In the genomic region with DNA sequence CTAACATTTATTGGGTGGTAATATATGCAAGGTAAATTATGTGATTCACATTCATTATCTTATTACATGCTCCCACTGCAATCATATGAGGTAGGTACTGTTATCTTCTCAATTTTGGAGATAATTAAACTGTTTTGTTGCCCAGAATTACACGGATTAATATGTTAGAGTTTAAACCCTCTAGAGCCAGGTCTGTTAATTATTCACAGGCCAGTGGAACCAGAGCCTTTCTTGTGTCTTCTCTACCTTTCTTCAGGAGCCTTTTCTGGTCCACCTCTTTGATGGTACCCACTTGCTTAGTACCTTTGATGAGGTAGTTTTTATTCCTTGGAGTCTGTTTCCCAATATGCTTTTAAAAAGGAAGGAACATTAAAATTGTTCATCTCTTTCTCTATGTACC, we compare ENCODE assay signal across 31 mouse cellular contexts.
"Had no signal": no experiment of that assay in that cellular context is flagged by ENCODE, and none has a peak within 500 bp of the region (broad histone marks: within the 10 kb centered on the region; RNA-seq: fewer than 3 reads in every experiment).

No protein-coding gene starts in this region.

- H3K27me3 ChIP-seq: heart, embryonic 12.5 days; heart, embryonic 13.5 days; heart, embryonic 15.5 days; hindbrain, embryonic 12.5 days; hindbrain, embryonic 13.5 days; hindbrain, embryonic 15.5 days; intestine, embryonic 15.5 days; kidney, embryonic 15.5 days had no signal

- H3K27ac ChIP-seq: heart, adult 2 months; heart, embryonic 10.5 days; heart, embryonic 13.5 days; heart, embryonic 15.5 days; hindbrain, embryonic 10.5 days; hindbrain, embryonic 12.5 days; hindbrain, embryonic 13.5 days; hindbrain, embryonic 14.5 days; hindbrain, embryonic 15.5 days; hindbrain, postnatal 0 days; intestine, embryonic 15.5 days; kidney, embryonic 15.5 days; kidney, postnatal 0 days; layer of hippocampus, adult 2 months; left cerebral cortex, adult 2 months had no signal

- H3K4me3 ChIP-seq: heart, adult 2 months; heart, embryonic 10.5 days; heart, embryonic 12.5 days; heart, embryonic 13.5 days; heart, embryonic 15.5 days; hindbrain, embryonic 10.5 days; hindbrain, embryonic 12.5 days; hindbrain, embryonic 13.5 days; hindbrain, embryonic 15.5 days; intestine, embryonic 15.5 days; kidney, embryonic 15.5 days; layer of hippocampus, adult 2 months; left cerebral cortex, adult 2 months had no signal

- H3K9ac ChIP-seq: heart, embryonic 12.5 days; heart, embryonic 13.5 days; heart, embryonic 15.5 days; hindbrain, embryonic 12.5 days; hindbrain, embryonic 13.5 days; hindbrain, embryonic 14.5 days; hindbrain, embryonic 15.5 days; intestine, embryonic 15.5 days; kidney, embryonic 15.5 days had no signal

- H3K4me1 ChIP-seq: heart, embryonic 10.5 days; heart, embryonic 12.5 days; heart, embryonic 13.5 days; heart, embryonic 15.5 days; intestine, embryonic 15.5 days; kidney, embryonic 15.5 days had no signal

- H3K4me2 ChIP-seq: heart, embryonic 11.5 days; heart, embryonic 12.5 days; heart, embryonic 13.5 days; heart, embryonic 15.5 days; hindbrain, embryonic 12.5 days; hindbrain, embryonic 13.5 days; hindbrain, embryonic 14.5 days; hindbrain, embryonic 15.5 days; intestine, embryonic 15.5 days; kidney, embryonic 15.5 days had no signal

- H3K36me3 ChIP-seq: heart, embryonic 10.5 days; heart, embryonic 12.5 days; heart, embryonic 13.5 days; heart, embryonic 15.5 days; hindbrain, embryonic 10.5 days; hindbrain, embryonic 12.5 days; hindbrain, embryonic 13.5 days; hindbrain, embryonic 15.5 days; intestine, embryonic 15.5 days; kidney, embryonic 15.5 days had no signal

- ATAC-seq: hindbrain, embryonic 16.5 days; hindbrain, postnatal 0 days; inflammation-experienced regulatory T-cells, adult 6 months; intestine, embryonic 15.5 days; intestine, embryonic 16.5 days; intestine, postnatal 0 days had no signal

- H3K9me3 ChIP-seq: heart, embryonic 10.5 days; heart, embryonic 12.5 days; heart, embryonic 13.5 days; heart, embryonic 15.5 days; hindbrain, embryonic 10.5 days; hindbrain, embryonic 12.5 days; hindbrain, embryonic 13.5 days; hindbrain, embryonic 15.5 days; intestine, embryonic 15.5 days; kidney, embryonic 15.5 days had no signal

- DNase-seq: heart, adult 2 months; heart, postnatal 10 days; heart, postnatal 14 days; heart, postnatal 36 days; heart, postnatal 4 days; kidney, adult 11 months; kidney, postnatal 10 days; kidney, postnatal 14 days; kidney, postnatal 4 days; layer of hippocampus, adult 9-11 months; layer of hippocampus, postnatal 36 days had no signal
